Mouse (Mus musculus): Measurements from ENCODE around the gene Dab2. TPM values are rescaled to one million over a fixed set of nuclear protein-coding genes. Genes with fewer than 3 reads are reported as not detected.
A peak's percentile ranks its signal among the peaks of the same experiment; 100 is the strongest.

The Dab2 gene
- polyA plus RNA-seq, 1 experiment from 2014 or later: 20.9 TPM

DNA sequence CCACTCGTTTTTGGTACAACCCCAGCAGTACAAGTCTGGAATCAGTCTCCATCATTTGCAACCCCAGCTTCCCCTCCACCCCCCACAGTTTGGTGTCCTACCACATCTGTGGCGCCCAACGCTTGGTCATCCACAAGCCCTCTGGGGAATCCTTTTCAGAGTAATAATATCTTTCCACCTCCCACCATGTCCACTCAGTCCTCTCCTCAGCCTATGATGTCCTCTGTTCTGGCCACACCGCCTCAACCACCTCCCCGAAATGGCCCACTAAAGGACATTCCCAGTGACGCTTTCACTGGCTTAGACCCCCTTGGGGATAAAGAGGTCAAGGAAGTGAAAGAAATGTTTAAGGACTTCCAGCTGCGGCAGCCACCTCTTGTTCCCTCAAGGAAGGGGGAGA is 135.7 kb downstream of the Dab2 start:
- H3K9me3 ChIP-seq (ENCODE audit: low read length): no peaks in the 10 kb centered on the region
- H3K36me3 ChIP-seq (ENCODE audit: insufficient read depth, low read length): no peaks in the 10 kb centered on the region
- 85% methylated on average over 7 of the region's 7 CpGs for WGBS
- H3K27me3 ChIP-seq (replicated peaks; ENCODE audit: insufficient read depth, low read length): no peaks in the 10 kb centered on the region
- H3K4me2 ChIP-seq (replicated peaks; ENCODE audit: low read depth, low read length): no peak overlapping the region
- no peak overlapping the region for H3K4me3 ChIP-seq (ENCODE audit: low read depth, low read length)
- DNase-seq (ENCODE audit: low spot score) (no peak), ATAC-seq (no peak)
- no peaks in the 10 kb centered on the region for H3K4me1 ChIP-seq (ENCODE audit: insufficient read depth, low read depth, low read length)
- no peak overlapping the region for H3K27ac ChIP-seq (ENCODE audit: low read length)
- H3K9ac ChIP-seq (replicated peaks; ENCODE audit: low read depth): no peak overlapping the region
- no peak for TF ChIP-seq CTCF (IDR thresholded peaks at IDR 0.05)
- no peak for TF ChIP-seq EP300 (IDR thresholded peaks at IDR 0.05)

DNA sequence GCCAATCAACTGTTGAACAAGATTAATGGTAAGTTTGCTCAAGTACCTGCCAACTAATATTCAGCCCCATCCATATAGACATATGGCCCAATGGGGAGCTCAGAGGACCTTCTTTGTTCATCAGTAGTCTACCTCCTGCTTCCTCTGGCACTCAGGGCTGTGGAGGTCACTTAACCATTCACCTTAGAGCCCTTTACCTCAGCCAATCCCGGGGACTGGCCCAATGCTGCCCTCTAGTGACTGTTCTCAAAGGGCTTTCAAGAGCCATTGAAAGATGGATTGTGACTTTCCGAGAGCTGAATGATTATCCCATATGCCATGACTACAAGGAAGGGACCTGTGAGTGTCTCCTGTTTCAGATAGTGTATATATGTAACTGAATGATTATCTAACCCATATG is 136.2 kb downstream of the Dab2 start:
- no peak overlapping the region for H3K9ac ChIP-seq (replicated peaks; ENCODE audit: low read depth)
- H3K4me3 ChIP-seq (ENCODE audit: low read depth, low read length): no peak overlapping the region
- H3K36me3 ChIP-seq (ENCODE audit: insufficient read depth, low read length): no peaks in the 10 kb centered on the region
- H3K4me1 ChIP-seq (ENCODE audit: insufficient read depth, low read depth, low read length): no peaks in the 10 kb centered on the region
- 37% methylated on average over 2 of the region's 2 CpGs for WGBS
- DNase-seq (ENCODE audit: low spot score): peak; percentile 55
- no peak overlapping the region for H3K4me2 ChIP-seq (replicated peaks; ENCODE audit: low read depth, low read length)
- H3K27me3 ChIP-seq (replicated peaks; ENCODE audit: insufficient read depth, low read length): no peaks in the 10 kb centered on the region
- no peak for ATAC-seq
- H3K27ac ChIP-seq (ENCODE audit: low read length): no peak overlapping the region
- TF ChIP-seq EP300 (IDR thresholded peaks at IDR 0.05): no peak
- TF ChIP-seq CTCF (IDR thresholded peaks at IDR 0.05): peak; percentile 80
- no peaks in the 10 kb centered on the region for H3K9me3 ChIP-seq (ENCODE audit: low read length)

DNA sequence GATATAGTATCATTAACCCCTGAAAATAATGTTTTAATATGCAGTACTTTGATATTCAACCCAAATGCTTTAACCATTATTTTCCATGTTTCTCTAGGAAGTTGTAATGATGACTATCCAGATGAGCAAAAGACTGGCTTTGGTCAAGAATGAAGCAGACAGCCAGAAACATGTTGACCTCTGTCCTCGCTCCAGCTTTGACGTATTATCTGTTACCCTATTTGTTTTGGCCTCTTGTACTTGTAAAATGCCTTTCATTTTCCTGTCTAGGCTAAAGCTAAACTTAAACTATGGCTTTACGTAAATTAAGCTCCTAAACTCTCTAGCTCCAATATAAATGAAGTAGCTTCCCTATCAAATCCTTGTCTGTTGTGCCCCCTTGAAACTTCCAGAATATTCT is 139.1 kb downstream of the Dab2 start:
- ATAC-seq (no peak), DNase-seq (ENCODE audit: low spot score) (peak; percentile 14)
- no peaks in the 10 kb centered on the region for H3K9me3 ChIP-seq (ENCODE audit: low read length)
- no peaks in the 10 kb centered on the region for H3K27me3 ChIP-seq (replicated peaks; ENCODE audit: insufficient read depth, low read length)
- no peak overlapping the region for H3K27ac ChIP-seq (ENCODE audit: low read length)
- no peaks in the 10 kb centered on the region for H3K4me1 ChIP-seq (ENCODE audit: insufficient read depth, low read depth, low read length)
- TF ChIP-seq CTCF (IDR thresholded peaks at IDR 0.05): no peak
- no peak for TF ChIP-seq EP300 (IDR thresholded peaks at IDR 0.05)
- H3K9ac ChIP-seq (replicated peaks; ENCODE audit: low read depth): no peak overlapping the region
- no peak overlapping the region for H3K4me3 ChIP-seq (ENCODE audit: low read depth, low read length)
- no peak overlapping the region for H3K4me2 ChIP-seq (replicated peaks; ENCODE audit: low read depth, low read length)
- no peaks in the 10 kb centered on the region for H3K36me3 ChIP-seq (ENCODE audit: insufficient read depth, low read length)
- 52% methylated on average over 3 of the region's 3 CpGs for WGBS

DNA sequence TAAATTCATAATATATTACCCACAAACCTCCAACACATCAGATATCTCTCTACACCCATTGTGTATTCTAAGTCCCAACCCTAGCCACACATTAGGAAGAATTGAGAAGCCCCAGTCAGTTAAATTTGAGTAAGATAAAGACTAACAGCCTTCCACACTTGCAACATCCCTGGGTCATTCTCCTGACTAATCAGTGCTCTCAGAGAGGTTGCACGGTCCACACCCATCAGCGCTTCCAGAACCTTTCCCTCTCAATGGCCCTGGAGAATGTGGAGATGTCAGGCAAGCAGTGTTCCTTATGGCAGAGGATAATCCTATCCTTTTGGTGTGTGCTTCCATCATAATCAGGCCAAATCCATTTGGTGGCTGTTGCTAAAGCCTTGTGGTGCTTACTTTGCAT is 144.9 kb downstream of the Dab2 start:
- TF ChIP-seq EP300 (IDR thresholded peaks at IDR 0.05): no peak
- no peak for TF ChIP-seq CTCF (IDR thresholded peaks at IDR 0.05)
- no peaks in the 10 kb centered on the region for H3K9me3 ChIP-seq (ENCODE audit: low read length)
- H3K9ac ChIP-seq (replicated peaks; ENCODE audit: low read depth): no peak overlapping the region
- H3K27ac ChIP-seq (ENCODE audit: low read length): no peak overlapping the region
- H3K36me3 ChIP-seq (ENCODE audit: insufficient read depth, low read length): no peaks in the 10 kb centered on the region
- H3K4me1 ChIP-seq (ENCODE audit: insufficient read depth, low read depth, low read length): no peaks in the 10 kb centered on the region
- DNase-seq (ENCODE audit: low spot score): no peak
- no peak overlapping the region for H3K4me2 ChIP-seq (replicated peaks; ENCODE audit: low read depth, low read length)
- ATAC-seq: no peak
- WGBS: 94% methylated on average over 2 of the region's 2 CpGs
- no peak overlapping the region for H3K4me3 ChIP-seq (ENCODE audit: low read depth, low read length)
- H3K27me3 ChIP-seq (replicated peaks; ENCODE audit: insufficient read depth, low read length): no peaks in the 10 kb centered on the region

DNA sequence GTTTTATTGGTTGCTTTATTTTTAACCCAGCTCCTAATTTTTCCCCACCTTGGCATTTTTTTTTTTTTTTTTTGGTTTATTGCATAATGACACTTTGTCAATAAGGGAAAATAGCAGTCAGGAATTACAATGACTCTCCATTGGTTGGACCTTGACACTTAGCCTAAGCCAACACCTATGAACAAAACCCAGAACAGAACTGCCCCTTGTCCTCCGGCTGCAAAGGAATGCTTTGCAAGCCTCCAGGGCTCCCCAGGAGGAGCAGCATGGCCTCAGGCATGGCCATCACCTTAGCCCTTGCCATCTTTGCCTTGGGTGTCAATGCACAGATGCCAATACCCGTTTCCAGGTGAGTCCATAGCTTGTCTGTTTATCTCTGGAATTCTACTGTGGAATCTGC is 145.5 kb downstream of the Dab2 start, which contains the start of gene C9:
TSS of gene C9 (plus strand) at position 193 of the 400 bp plus-strand sequence.
- TF ChIP-seq EP300 (IDR thresholded peaks at IDR 0.05) (no peak), CTCF (IDR thresholded peaks at IDR 0.05) (no peak)
- DNase-seq (ENCODE audit: low spot score) (no peak), ATAC-seq (no peak)
- H3K27ac ChIP-seq (ENCODE audit: low read length): no peak within 1 kb of the TSS
- H3K4me1 ChIP-seq (ENCODE audit: insufficient read depth, low read depth, low read length): no peaks in the 10 kb centered on the region
- no peaks in the 10 kb centered on the region for H3K36me3 ChIP-seq (ENCODE audit: insufficient read depth, low read length)
- H3K9me3 ChIP-seq (ENCODE audit: low read length): no peaks in the 10 kb centered on the region
- H3K9ac ChIP-seq (replicated peaks; ENCODE audit: low read depth): no peak within 1 kb of the TSS
- WGBS: 55% methylated on average over 2 of the region's 2 CpGs
- no peak within 1 kb of the TSS for H3K4me3 ChIP-seq (ENCODE audit: low read depth, low read length)
- H3K27me3 ChIP-seq (replicated peaks; ENCODE audit: insufficient read depth, low read length): no peaks in the 10 kb centered on the region
- H3K4me2 ChIP-seq (replicated peaks; ENCODE audit: low read depth, low read length): no peak within 1 kb of the TSS

DNA sequence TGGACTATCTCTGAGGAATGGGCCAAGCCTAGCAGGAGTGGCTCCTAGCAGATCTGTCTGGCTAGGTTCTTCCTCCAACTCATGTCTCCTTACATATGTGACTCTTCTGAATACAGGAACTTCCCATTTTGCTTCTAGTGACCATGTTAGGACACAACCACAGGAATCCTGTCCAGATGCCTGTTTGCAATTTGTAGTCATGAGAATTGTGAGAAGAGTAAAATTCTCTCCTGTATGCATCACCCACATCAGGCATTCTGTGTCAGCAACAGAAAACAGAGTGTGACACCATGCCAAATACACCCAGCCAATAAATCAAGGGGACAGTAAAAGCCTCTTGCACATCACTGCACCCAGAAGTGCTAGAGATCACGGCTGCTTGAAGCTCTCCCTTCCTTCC is 146.6 kb downstream of the Dab2 start:
- ATAC-seq (no peak), DNase-seq (ENCODE audit: low spot score) (no peak)
- Histone ChIP-seq H3K27me3 (replicated peaks; ENCODE audit: insufficient read depth, low read length) (no peaks in the 10 kb centered on the region), H3K9me3 (ENCODE audit: low read length) (no peaks in the 10 kb centered on the region), H3K4me1 (ENCODE audit: insufficient read depth, low read depth, low read length) (no peaks in the 10 kb centered on the region), H3K36me3 (ENCODE audit: insufficient read depth, low read length) (no peaks in the 10 kb centered on the region), H3K4me3 (ENCODE audit: low read depth, low read length) (no peak overlapping the region), H3K27ac (ENCODE audit: low read length) (no peak overlapping the region), H3K9ac (replicated peaks; ENCODE audit: low read depth) (no peak overlapping the region), H3K4me2 (replicated peaks; ENCODE audit: low read depth, low read length) (no peak overlapping the region)
- 53% methylated on average over 1 of the region's 1 CpGs for WGBS
- TF ChIP-seq CTCF (IDR thresholded peaks at IDR 0.05): no peak
- no peak for TF ChIP-seq EP300 (IDR thresholded peaks at IDR 0.05)

- ATAC-seq (peak; percentile 32; the same call in 1 of the 2 replicates), DNase-seq (ENCODE audit: low spot score) (peak; percentile 17)
- WGBS: 17% methylated on average over 9 of the region's 9 CpGs
- H3K36me3 ChIP-seq (ENCODE audit: insufficient read depth, low read length): no peaks in the 10 kb centered on the region
- no peak overlapping the region for H3K9ac ChIP-seq (replicated peaks; ENCODE audit: low read depth)
- no peaks in the 10 kb centered on the region for H3K4me1 ChIP-seq (ENCODE audit: insufficient read depth, low read depth, low read length)
- H3K4me3 ChIP-seq (ENCODE audit: low read depth, low read length): no peak overlapping the region
- no peaks in the 10 kb centered on the region for H3K27me3 ChIP-seq (replicated peaks; ENCODE audit: insufficient read depth, low read length)
- no peak for TF ChIP-seq EP300 (IDR thresholded peaks at IDR 0.05)
- no peak for TF ChIP-seq CTCF (IDR thresholded peaks at IDR 0.05)
- no peaks in the 10 kb centered on the region for H3K9me3 ChIP-seq (ENCODE audit: low read length)
- 0 out of 2 replicates have a peak overlapping the region, but pooled peaks have one; percentile 9 for H3K4me2 ChIP-seq (replicated peaks; ENCODE audit: low read depth, low read length)
- no peak overlapping the region for H3K27ac ChIP-seq (ENCODE audit: low read length)
These were observed 149.3 kb downstream of the Dab2 start for GRCm38 (mm10) chr15:6448892-6449291.

Data from lung, postnatal 0 days (tissue).